Mouse (Mus musculus) intestine, embryonic 16.5 days (tissue): ENCODE data around the gene Tubb2b. TPM values are rescaled to one million over a fixed set of nuclear protein-coding genes. Genes with fewer than 3 reads are reported as not detected.

Experiments used
- ATAC-seq: fragments of 200-750 bp; cut with Nextera tagmentation; 2 replicates; pipeline ENCODE4 v1.8.0; 2017; ENCODE audit warnings: moderate TSS enrichment, moderate library complexity
- H3K27ac ChIP-seq: fragments of 300-500 bp; sonication (generic); 2 replicates; pipeline ENCODE4 v1.5.1; 2014; ENCODE audit warnings: mild to moderate bottlenecking, low read length
- H3K27me3 ChIP-seq: fragments of 300-500 bp; sonication (generic); replicated peaks from 2 replicates; pipeline ENCODE4 v1.6.1; 2014; ENCODE audit warnings: low read length, control low read depth, mixed read lengths; ENCODE audit not compliant: control insufficient read depth, insufficient read depth
- H3K36me3 ChIP-seq: fragments of 300-500 bp; sonication (generic); 2 replicates; pipeline ENCODE4 v1.6.1; 2014; ENCODE audit warnings: low read length, control low read depth; ENCODE audit not compliant: control insufficient read depth, insufficient read depth
- H3K4me1 ChIP-seq: fragments of 300-500 bp; sonication (generic); 2 replicates; pipeline ENCODE4 v1.6.1; 2014; ENCODE audit warnings: low read length, control low read depth, mixed read lengths; ENCODE audit not compliant: control insufficient read depth, insufficient read depth
- H3K4me2 ChIP-seq: fragments of 300-500 bp; sonication (generic); 2 replicates; pipeline ENCODE4 v1.6.1; 2014; ENCODE audit warnings: low read depth, low read length, control low read depth
- H3K4me3 ChIP-seq: fragments of 300-500 bp; sonication (generic); 2 replicates; pipeline ENCODE4 v1.5.1; 2014; ENCODE audit warnings: mild to moderate bottlenecking, low read length
- H3K9ac ChIP-seq: fragments of 300-500 bp; sonication (generic); 2 replicates; pipeline ENCODE4 v1.6.1; 2014; ENCODE audit warnings: low read depth, low read length
- H3K9me3 ChIP-seq: fragments of 300-500 bp; sonication (generic); 2 replicates; pipeline ENCODE4 v1.6.1; 2016; ENCODE audit warnings: low read length, control low read depth; ENCODE audit not compliant: control insufficient read depth
- WGBS: fragments of 180-500 bp; shearing (Covaris S2); extraction: QIAGEN DNeasy Blood & Tissue Kit; methylation state at CpG from one replicate; pipeline ENCODE4 v1.1.7; 2014; 5-methylcytosine and 5-hydroxymethylcytosine counted together
- polyA plus RNA-seq: library from polyadenylated mRNA; unstranded; fragments of >200 nt; fragmentation: Nextera tagmentation; extraction: Ambion mirVana; gene quantifications from 2 replicates; pipeline ENCODE4 v1.2.1, GENCODE M21; 2015

The Tubb2b gene
- polyA plus RNA-seq, 1 experiment from 2014 or later, result 36.0 TPM

- Histone ChIP-seq H3K27me3 (peaks cover 3% of the 10 kb centered on the region; the same call in 1 of the 2 replicates), H3K4me3 (peak overlapping the region; percentile 75), H3K36me3 (no peaks in the 10 kb centered on the region), H3K27ac (peak overlapping the region; percentile 51; the same call in 1 of the 2 replicates), H3K4me2 (peak overlapping the region; percentile 96), H3K9ac (peak overlapping the region; percentile 71), H3K4me1 (peaks cover 21% of the 10 kb centered on the region), H3K9me3 (no peaks in the 10 kb centered on the region)
- peak; percentile 27 for ATAC-seq
- WGBS, result under 1% methylated on average over 31 of the region's 31 CpGs
These were observed 611 bp downstream of the Tubb2b start for GRCm38 (mm10) chr13:34129485-34130225.

- H3K4me3 ChIP-seq, result peak overlapping the region; percentile 75; the same call in 1 of the 2 replicates
- no peak for ATAC-seq
- peaks cover under 1% of the 10 kb centered on the region; the same call in 1 of the 2 replicates for H3K27me3 ChIP-seq
- 68% methylated on average over 9 of the region's 9 CpGs for WGBS
- no peak overlapping the region for H3K9ac ChIP-seq
- peak overlapping the region; percentile 96 for H3K4me2 ChIP-seq
- no peak overlapping the region for H3K27ac ChIP-seq
- peaks cover 21% of the 10 kb centered on the region for H3K4me1 ChIP-seq
- H3K9me3 ChIP-seq, result no peaks in the 10 kb centered on the region
- no peaks in the 10 kb centered on the region; the same call in 1 of the 2 replicates for H3K36me3 ChIP-seq
These were observed 1.8 kb downstream of the Tubb2b start for GRCm38 (mm10) chr13:34128276-34129114.

- no peaks in the 10 kb centered on the region for H3K9me3 ChIP-seq
- H3K4me3 ChIP-seq, result no peak overlapping the region
- no peak overlapping the region for H3K27ac ChIP-seq
- ATAC-seq, result no peak
- peaks cover 9% of the 10 kb centered on the region for H3K4me1 ChIP-seq
- H3K4me2 ChIP-seq, result no peak overlapping the region
- no peak overlapping the region for H3K9ac ChIP-seq
- WGBS, result 80% methylated on average over 4 of the region's 4 CpGs
- no peaks in the 10 kb centered on the region; the same call in 1 of the 2 replicates for H3K36me3 ChIP-seq
- H3K27me3 ChIP-seq, result no peaks in the 10 kb centered on the region
These were observed 4.6 kb downstream of the Tubb2b start for GRCm38 (mm10) chr13:34125711-34126110.

- 81% methylated on average over 2 of the region's 2 CpGs for WGBS
- ATAC-seq, result peak; percentile 86
- no peaks in the 10 kb centered on the region; the same call in 1 of the 2 replicates for H3K36me3 ChIP-seq
These were observed 9.7 kb downstream of the Tubb2b start for GRCm38 (mm10) chr13:34120536-34120935.

GRCm38 (mm10) chr13:34119406-34119805, 10.9 kb downstream of the Tubb2b start:
- WGBS, result 31% methylated on average over 4 of the region's 4 CpGs
- Histone ChIP-seq H3K4me2 (no peak overlapping the region), H3K9me3 (no peaks in the 10 kb centered on the region), H3K4me3 (no peak overlapping the region), H3K9ac (no peak overlapping the region), H3K4me1 (peaks cover 10% of the 10 kb centered on the region), H3K27ac (no peak overlapping the region), H3K27me3 (no peaks in the 10 kb centered on the region), H3K36me3 (no peaks in the 10 kb centered on the region; the same call in 1 of the 2 replicates)
- no peak for ATAC-seq

More at GRCm38 (mm10) chr13:34120536-34120935, 9.7 kb downstream of the Tubb2b start:
- no peaks in the 10 kb centered on the region for H3K27me3 ChIP-seq
- H3K9ac ChIP-seq, result no peak overlapping the region
- no peak overlapping the region for H3K27ac ChIP-seq
- H3K9me3 ChIP-seq, result no peaks in the 10 kb centered on the region
- no peak overlapping the region for H3K4me3 ChIP-seq
- H3K4me2 ChIP-seq, result no peak overlapping the region
- peaks cover 10% of the 10 kb centered on the region for H3K4me1 ChIP-seq

GRCm38 (mm10) chr13:34118816-34119215, 11.4 kb downstream of the Tubb2b start:
- no peaks in the 10 kb centered on the region for H3K9me3 ChIP-seq
- no peak overlapping the region for H3K4me2 ChIP-seq
- no peaks in the 10 kb centered on the region for H3K36me3 ChIP-seq
- no peak overlapping the region for H3K27ac ChIP-seq
- no peaks in the 10 kb centered on the region for H3K27me3 ChIP-seq
- WGBS, result 62% methylated on average over 4 of the region's 4 CpGs
- ATAC-seq, result no peak
- peaks cover 10% of the 10 kb centered on the region for H3K4me1 ChIP-seq
- H3K4me3 ChIP-seq, result no peak overlapping the region
- H3K9ac ChIP-seq, result no peak overlapping the region

- ATAC-seq, result no peak
These were observed 13.8 kb downstream of the Tubb2b start for GRCm38 (mm10) chr13:34116508-34116907.

GRCm38 (mm10) chr13:34114654-34115053, 15.6 kb downstream of the Tubb2b start:
- Histone ChIP-seq H3K27ac (no peak overlapping the region), H3K27me3 (no peaks in the 10 kb centered on the region), H3K4me1 (peaks cover 3% of the 10 kb centered on the region; the same call in 1 of the 2 replicates), H3K9me3 (no peaks in the 10 kb centered on the region), H3K4me3 (no peak overlapping the region), H3K4me2 (no peak overlapping the region), H3K9ac (no peak overlapping the region), H3K36me3 (no peaks in the 10 kb centered on the region)
- no peak for ATAC-seq
- WGBS, result 69% methylated on average over 4 of the region's 4 CpGs

More at GRCm38 (mm10) chr13:34116508-34116907, 13.8 kb downstream of the Tubb2b start:
- no peaks in the 10 kb centered on the region for H3K9me3 ChIP-seq
- no peak overlapping the region for H3K27ac ChIP-seq
- H3K4me3 ChIP-seq, result no peak overlapping the region
- no peaks in the 10 kb centered on the region for H3K36me3 ChIP-seq
- H3K9ac ChIP-seq, result no peak overlapping the region
- 73% methylated on average over 6 of the region's 6 CpGs for WGBS
- no peaks in the 10 kb centered on the region for H3K27me3 ChIP-seq
- no peak overlapping the region for H3K4me2 ChIP-seq
- peaks cover 10% of the 10 kb centered on the region for H3K4me1 ChIP-seq

GRCm38 (mm10) chr13:34113086-34113485, 17.2 kb downstream of the Tubb2b start:
- 92% methylated on average over 3 of the region's 3 CpGs for WGBS
- Histone ChIP-seq H3K27me3 (no peaks in the 10 kb centered on the region), H3K9me3 (no peaks in the 10 kb centered on the region), H3K4me3 (no peak overlapping the region), H3K4me1 (no peaks in the 10 kb centered on the region), H3K27ac (no peak overlapping the region), H3K36me3 (no peaks in the 10 kb centered on the region), H3K9ac (no peak overlapping the region), H3K4me2 (no peak overlapping the region)
- ATAC-seq, result no peak
